Mouse (Mus musculus): ENCODE results near the gene Dcst1. TPM values are rescaled to one million over a fixed set of nuclear protein-coding genes. Genes with fewer than 3 reads are reported as not detected.

Gene Dcst1
- polyA plus RNA-seq, 1 experiment from 2014 or later: 0.11 TPM

- peak overlapping the region; percentile 54; the same call in 1 of the 2 replicates for H3K27ac ChIP-seq (ENCODE audit: low read depth)
- ATAC-seq (ENCODE audit: insufficient read depth): peak; percentile 95
- peak overlapping the region; percentile 52 for H3K4me3 ChIP-seq (ENCODE audit: low read depth, low read length)
- DNase-seq: peak; percentile 87
- no peaks in the 10 kb centered on the region for H3K9me3 ChIP-seq (ENCODE audit: low read depth, low read length)
- peak overlapping the region; percentile 62 for H3K9ac ChIP-seq
- no peaks in the 10 kb centered on the region for H3K4me1 ChIP-seq (ENCODE audit: insufficient read depth)
- H3K27me3 ChIP-seq (ENCODE audit: insufficient read depth, low read length): no peaks in the 10 kb centered on the region
- TF ChIP-seq CTCF (IDR thresholded peaks at IDR 0.05; ENCODE audit: low read depth): peak; percentile 97
- H3K36me3 ChIP-seq (ENCODE audit: insufficient read depth): peaks cover 10% of the 10 kb centered on the region; the same call in 1 of the 2 replicates
- peak overlapping the region; percentile 76 for H3K4me2 ChIP-seq
- WGBS: 1% methylated on average over 28 of the region's 29 CpGs
These were observed 13.5 kb upstream of the Dcst1 start for GRCm38 (mm10) chr3:89378394-89379067.

GRCm38 (mm10) chr3:89377831-89378230 is 12.8 kb upstream of the Dcst1 start:
- 61% methylated on average over 4 of the region's 4 CpGs for WGBS
- ATAC-seq (ENCODE audit: insufficient read depth) (peak; percentile 16; the same call in 1 of the 2 replicates), DNase-seq (no peak)
- Histone ChIP-seq H3K4me2 (peak overlapping the region; percentile 76), H3K9me3 (ENCODE audit: low read depth, low read length) (no peaks in the 10 kb centered on the region), H3K4me3 (ENCODE audit: low read depth, low read length) (peak overlapping the region; percentile 52), H3K27ac (ENCODE audit: low read depth) (peak overlapping the region; percentile 42; the same call in 1 of the 2 replicates), H3K27me3 (ENCODE audit: insufficient read depth, low read length) (no peaks in the 10 kb centered on the region), H3K36me3 (ENCODE audit: insufficient read depth) (peaks cover 10% of the 10 kb centered on the region; the same call in 1 of the 2 replicates), H3K4me1 (ENCODE audit: insufficient read depth) (no peaks in the 10 kb centered on the region), H3K9ac (no peak overlapping the region)
- TF ChIP-seq CTCF (IDR thresholded peaks at IDR 0.05; ENCODE audit: low read depth): no peak

GRCm38 (mm10) chr3:89373581-89374231 is 8.7 kb upstream of the Dcst1 start:
- no peak for ATAC-seq (ENCODE audit: insufficient read depth)
- no peaks in the 10 kb centered on the region for H3K4me1 ChIP-seq (ENCODE audit: insufficient read depth)
- TF ChIP-seq CTCF (IDR thresholded peaks at IDR 0.05; ENCODE audit: low read depth): no peak
- no peak overlapping the region for H3K9ac ChIP-seq
- no peak overlapping the region for H3K4me2 ChIP-seq
- H3K9me3 ChIP-seq (ENCODE audit: low read depth, low read length): no peaks in the 10 kb centered on the region
- DNase-seq: no peak
- H3K36me3 ChIP-seq (ENCODE audit: insufficient read depth): no peaks in the 10 kb centered on the region
- no peak overlapping the region for H3K4me3 ChIP-seq (ENCODE audit: low read depth, low read length)
- H3K27ac ChIP-seq (ENCODE audit: low read depth): no peak overlapping the region
- WGBS: 25% methylated on average over 5 of the region's 5 CpGs
- H3K27me3 ChIP-seq (ENCODE audit: insufficient read depth, low read length): no peaks in the 10 kb centered on the region

GRCm38 (mm10) chr3:89367338-89367737 is 2.3 kb upstream of the Dcst1 start:
- no peaks in the 10 kb centered on the region for H3K36me3 ChIP-seq (ENCODE audit: insufficient read depth)
- H3K9ac ChIP-seq: no peak overlapping the region
- ATAC-seq (ENCODE audit: insufficient read depth) (no peak), DNase-seq (no peak)
- no peak overlapping the region for H3K4me3 ChIP-seq (ENCODE audit: low read depth, low read length)
- no peaks in the 10 kb centered on the region for H3K4me1 ChIP-seq (ENCODE audit: insufficient read depth)
- 49% methylated on average over 11 of the region's 11 CpGs for WGBS
- H3K27me3 ChIP-seq (ENCODE audit: insufficient read depth, low read length): no peaks in the 10 kb centered on the region
- H3K4me2 ChIP-seq: no peak overlapping the region
- no peaks in the 10 kb centered on the region for H3K9me3 ChIP-seq (ENCODE audit: low read depth, low read length)
- no peak overlapping the region for H3K27ac ChIP-seq (ENCODE audit: low read depth)
- no peak for TF ChIP-seq CTCF (IDR thresholded peaks at IDR 0.05; ENCODE audit: low read depth)

GRCm38 (mm10) chr3:89365486-89366414 is 697 bp upstream of the Dcst1 start:
- ATAC-seq (ENCODE audit: insufficient read depth) (no peak), DNase-seq (no peak)
- H3K9ac ChIP-seq: no peak overlapping the region
- H3K4me1 ChIP-seq (ENCODE audit: insufficient read depth): no peaks in the 10 kb centered on the region
- H3K27me3 ChIP-seq (ENCODE audit: insufficient read depth, low read length): no peaks in the 10 kb centered on the region
- no peak for TF ChIP-seq CTCF (IDR thresholded peaks at IDR 0.05; ENCODE audit: low read depth)
- H3K27ac ChIP-seq (ENCODE audit: low read depth): no peak overlapping the region
- H3K36me3 ChIP-seq (ENCODE audit: insufficient read depth): no peaks in the 10 kb centered on the region
- no peak overlapping the region for H3K4me3 ChIP-seq (ENCODE audit: low read depth, low read length)
- H3K4me2 ChIP-seq: no peak overlapping the region
- no peaks in the 10 kb centered on the region for H3K9me3 ChIP-seq (ENCODE audit: low read depth, low read length)
- 62% methylated on average over 20 of the region's 20 CpGs for WGBS

- Histone ChIP-seq H3K9ac (no peak overlapping the region), H3K9me3 (ENCODE audit: low read depth, low read length) (no peaks in the 10 kb centered on the region), H3K4me1 (ENCODE audit: insufficient read depth) (no peaks in the 10 kb centered on the region), H3K27me3 (ENCODE audit: insufficient read depth, low read length) (no peaks in the 10 kb centered on the region), H3K36me3 (ENCODE audit: insufficient read depth) (no peaks in the 10 kb centered on the region), H3K4me2 (no peak overlapping the region), H3K4me3 (ENCODE audit: low read depth, low read length) (no peak overlapping the region), H3K27ac (ENCODE audit: low read depth) (no peak overlapping the region)
- DNase-seq (no peak), ATAC-seq (ENCODE audit: insufficient read depth) (no peak)
- 61% methylated on average over 8 of the region's 8 CpGs for WGBS
- no peak for TF ChIP-seq CTCF (IDR thresholded peaks at IDR 0.05; ENCODE audit: low read depth)
These were observed 422 bp downstream of the Dcst1 start for GRCm38 (mm10) chr3:89364631-89365030.

Data from lung, embryonic 14.5 days (tissue).